Mouse (Mus musculus) macrophage (primary cell): ENCODE data around the gene Fcho2. TPM values are rescaled to one million over a fixed set of nuclear protein-coding genes. Genes with fewer than 3 reads are reported as not detected.
"Not testable (repeated sequence)": the region's sequence is repeated elsewhere in the genome, so short reads cannot be mapped to it uniquely, and the experiment has no call there.

Experiments used
- H3K27ac ChIP-seq: fragments of 350-480 bp; formaldehyde crosslinking; 2 replicates; pipeline ENCODE4 v1.9.0; 2021
- H3K36me3 ChIP-seq: fragments of 350-480 bp; formaldehyde crosslinking; 2 replicates; pipeline ENCODE4 v1.9.0; 2021; ENCODE audit errors: inconsistent target
- H3K4me3 ChIP-seq: fragments of 350-480 bp; formaldehyde crosslinking; 2 replicates; pipeline ENCODE4 v1.9.0; 2021; ENCODE audit errors: inconsistent target
- H3K79me2 ChIP-seq: fragments of 350-480 bp; formaldehyde crosslinking; 2 replicates; pipeline ENCODE4 v1.9.0; 2021; ENCODE audit errors: inconsistent target
- WGBS: methylation state at CpG from one replicate; pipeline ENCODE4 v1.1.7; 2026; ENCODE audit warnings: inconsistent platforms; ENCODE audit not compliant: missing documents; 5-methylcytosine and 5-hydroxymethylcytosine counted together
- polyA plus RNA-seq: library from polyadenylated mRNA; stranded (reverse); fragments of 250-400 nt; gene quantifications from 3 replicates; pipeline ENCODE4 v1.2.4, GENCODE M21; 2018; ENCODE audit warnings: inconsistent platforms
- total RNA-seq, 78 experiments: library from RNA; depleted of rRNA; stranded (reverse); fragments of 250-400 nt; gene quantifications; 1 replicate in 9 of 78; 2 replicates in 24 of 78; 3 replicates in 43 of 78; 4 replicates in 2 of 78; pipeline ENCODE4 v1.2.4; 2018; ENCODE audit warnings: inconsistent platforms in 56 of 78

Gene Fcho2
- total RNA-seq (2018; cell fraction: chromatin; rRNA removed): 100 to 1,000 TPM; 133 to 774 (median 552) TPM
- total RNA-seq (2018; cell fraction: cytosol; rRNA removed): 100 to 1,000 TPM in 5 of 26 experiments, 10 to 100 TPM in 21; 34.5 to 126 (median 79.4) TPM
- total RNA-seq (2018; cell fraction: nucleus; rRNA removed): 100 to 1,000 TPM in 21 of 26 experiments, 10 to 100 TPM in 5; 87.6 to 549 (median 241) TPM
- polyA plus RNA-seq: 41.5 to 104 TPM (median 81.1 TPM) in 3 replicates

- H3K36me3 ChIP-seq: no peaks in the 10 kb centered on the region
- peak within 1 kb of the TSS; percentile 90 for H3K27ac ChIP-seq
- H3K4me3 ChIP-seq: peak within 1 kb of the TSS; percentile 77
- peaks cover 38% of the 10 kb centered on the region for H3K79me2 ChIP-seq
- WGBS: 2% methylated on average over 47 of the region's 61 CpGs
These were observed at the start of gene Fcho2 for GRCm38 (mm10) chr13:98815147-98815785. TSS of gene Fcho2 (minus strand) at chr13:98815449.

GRCm38 (mm10) chr13:98855291-98855690 lies 40.0 kb upstream of the Fcho2 start:
- Histone ChIP-seq H3K27ac (no peak overlapping the region), H3K4me3 (no peak overlapping the region), H3K36me3 (peaks cover 84% of the 10 kb centered on the region), H3K79me2 (no peaks in the 10 kb centered on the region; the same call in 1 of the 2 replicates)
- WGBS: 90% methylated on average over 8 of the region's 8 CpGs

DNA sequence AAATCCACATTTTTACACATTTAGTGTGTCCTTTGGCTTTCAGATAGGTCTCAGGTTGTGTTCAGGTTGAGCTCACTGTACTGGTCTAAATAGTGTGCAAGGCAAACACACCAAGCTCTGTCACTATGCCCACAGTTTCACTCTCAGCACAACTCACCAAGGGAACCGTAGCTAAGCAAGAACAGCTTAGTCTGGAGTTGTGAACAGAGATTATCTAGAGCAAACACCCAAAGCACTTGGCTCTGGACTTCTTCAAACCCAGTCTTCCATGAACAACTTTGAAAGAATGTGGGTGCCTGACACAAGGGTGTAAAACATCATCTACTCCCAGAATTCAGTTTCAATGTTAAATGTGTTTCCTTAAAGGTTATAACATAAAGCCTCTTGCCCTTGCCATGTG lies 30.5 kb upstream of the Fcho2 start:
- peaks cover 47% of the 10 kb centered on the region for H3K36me3 ChIP-seq
- H3K27ac ChIP-seq: no peak overlapping the region
- H3K4me3 ChIP-seq: no peak overlapping the region
- WGBS: 100% methylated on average over 1 of the region's 1 CpGs
- H3K79me2 ChIP-seq: no peaks in the 10 kb centered on the region

DNA sequence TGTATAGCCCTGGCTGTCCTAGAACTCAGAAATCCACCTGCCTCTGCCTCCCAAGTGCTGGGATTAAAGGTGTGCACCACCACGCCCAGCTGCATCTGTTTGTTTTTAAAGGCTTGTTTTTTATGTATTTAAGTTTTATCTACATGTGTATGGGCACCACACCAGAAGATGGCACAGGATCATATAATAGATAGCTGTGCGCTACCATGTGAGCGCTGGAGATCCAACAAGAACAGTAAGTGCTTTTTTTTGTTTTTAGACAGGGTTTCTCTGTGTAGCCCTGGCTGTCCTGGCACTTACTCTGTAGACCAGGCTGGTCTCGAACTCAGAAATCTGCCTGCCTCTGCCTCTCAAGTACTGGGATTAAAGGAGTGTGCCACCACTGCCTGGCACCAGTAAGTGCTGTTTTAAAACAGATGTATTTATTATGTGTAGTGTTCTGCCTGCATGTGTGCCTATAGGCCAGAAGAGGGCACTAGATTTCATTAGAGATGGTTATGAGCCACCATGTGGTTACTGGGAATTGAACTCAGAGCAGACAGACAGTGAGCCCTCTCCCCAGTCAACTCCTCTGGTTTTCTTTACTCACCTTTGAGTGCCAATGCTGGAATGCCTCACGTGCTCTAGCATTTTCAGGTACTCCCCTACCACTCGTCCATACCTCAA lies 21.3 kb upstream of the Fcho2 start:
- no peak overlapping the region for H3K4me3 ChIP-seq
- H3K79me2 ChIP-seq: no peaks in the 10 kb centered on the region
- WGBS: 95% methylated on average over 6 of the region's 6 CpGs
- H3K27ac ChIP-seq: no peak overlapping the region
- no peaks in the 10 kb centered on the region for H3K36me3 ChIP-seq

GRCm38 (mm10) chr13:98835740-98836139 lies 20.5 kb upstream of the Fcho2 start:
- Histone ChIP-seq H3K4me3 (no peak overlapping the region), H3K36me3 (no peaks in the 10 kb centered on the region), H3K79me2 (no peaks in the 10 kb centered on the region), H3K27ac (no peak overlapping the region)
- WGBS: 99% methylated on average over 5 of the region's 5 CpGs

DNA sequence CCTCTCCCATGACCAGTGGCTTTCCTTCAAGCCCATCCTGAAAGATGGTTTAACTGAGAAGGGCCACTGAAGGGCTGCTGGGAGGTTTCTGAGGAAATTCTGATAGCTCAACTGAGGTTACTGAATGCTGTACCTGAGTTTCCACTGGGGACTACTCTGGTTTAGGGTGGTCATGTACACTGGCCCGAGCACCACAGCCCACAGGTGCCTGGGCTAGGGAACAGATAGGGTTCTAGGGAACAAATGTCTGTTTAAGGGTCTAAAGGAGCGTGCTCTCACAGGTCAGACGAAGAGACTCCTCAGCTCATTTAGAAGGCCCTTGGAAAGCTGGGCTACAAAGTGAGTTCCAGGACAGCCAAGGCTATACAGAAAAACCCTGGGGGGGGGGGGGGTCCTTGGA lies 19.5 kb upstream of the Fcho2 start:
- 88% methylated on average over 3 of the region's 3 CpGs for WGBS
- H3K36me3 ChIP-seq: no peaks in the 10 kb centered on the region
- no peaks in the 10 kb centered on the region for H3K79me2 ChIP-seq
- H3K27ac ChIP-seq: no peak overlapping the region
- no peak overlapping the region for H3K4me3 ChIP-seq

DNA sequence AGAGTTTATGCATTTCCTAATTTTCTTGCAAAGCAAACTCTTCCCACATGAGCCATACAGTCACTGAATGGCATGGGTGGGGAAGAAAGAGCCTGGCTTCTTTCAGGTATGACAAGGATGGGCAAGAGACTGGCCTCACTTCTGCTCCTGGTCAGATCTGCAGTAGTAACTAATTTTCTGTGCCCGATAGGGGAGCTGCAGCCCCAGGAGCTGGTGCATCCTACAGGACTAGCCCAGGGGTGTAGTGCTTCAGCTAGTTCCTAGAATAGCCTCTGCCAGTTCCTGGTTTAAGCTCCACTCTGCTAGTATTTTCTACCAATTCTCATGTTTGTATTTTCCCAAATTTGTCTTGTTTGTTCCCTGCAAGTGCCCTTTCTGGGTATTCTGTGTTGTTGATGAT lies 18.9 kb upstream of the Fcho2 start:
- no peak overlapping the region for H3K4me3 ChIP-seq
- 70% methylated on average over 1 of the region's 1 CpGs for WGBS
- no peaks in the 10 kb centered on the region for H3K36me3 ChIP-seq
- H3K27ac ChIP-seq: no peak overlapping the region
- no peaks in the 10 kb centered on the region for H3K79me2 ChIP-seq

DNA sequence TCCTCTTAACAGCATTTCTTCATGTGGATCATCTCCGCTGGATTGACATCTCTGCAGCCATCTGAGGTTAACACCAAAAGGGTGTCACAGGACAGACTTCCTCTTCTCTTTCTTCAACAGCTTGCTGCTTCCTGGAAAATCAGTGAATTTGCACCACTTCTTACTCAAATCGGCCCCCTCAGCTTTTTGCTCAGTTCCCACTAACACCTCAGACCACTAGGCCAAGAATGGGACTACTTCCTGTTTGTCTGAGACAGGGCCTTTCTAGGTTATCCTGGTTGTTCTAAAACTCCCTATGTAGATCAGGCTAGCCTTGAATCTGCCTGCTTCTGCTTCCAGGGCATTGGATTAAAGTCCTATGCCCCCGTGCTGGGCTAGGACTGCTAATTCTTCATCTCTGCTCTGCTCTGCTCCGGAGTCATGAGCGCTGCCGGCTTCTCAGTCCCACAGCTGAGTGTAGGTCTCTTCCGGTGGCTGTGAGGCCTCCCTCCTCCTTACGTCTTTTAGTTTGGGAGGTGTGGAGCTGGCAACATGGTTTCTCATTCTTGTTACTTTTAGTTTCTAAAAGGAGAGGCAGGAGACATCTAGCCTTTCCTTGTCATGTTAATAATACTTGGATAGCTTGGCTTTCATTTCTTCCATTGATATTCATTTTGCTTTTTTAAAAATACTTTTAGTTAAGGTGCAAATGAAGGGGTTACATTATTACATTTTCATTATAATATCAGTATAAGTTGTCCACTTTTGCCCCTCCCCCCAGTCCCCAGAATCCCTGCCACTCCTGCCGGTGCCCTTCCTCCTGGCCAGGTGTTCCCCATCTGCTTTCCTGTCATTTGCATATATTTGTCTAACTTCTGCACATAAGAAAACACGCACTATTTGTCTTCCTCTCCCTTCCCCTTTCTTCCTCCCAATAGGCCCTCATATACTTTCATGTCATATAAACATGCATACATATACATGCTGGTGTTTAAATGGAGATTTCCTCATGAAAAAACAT lies 17.5 kb upstream of the Fcho2 start:
- Histone ChIP-seq H3K27ac (peak overlapping the region; percentile 62), H3K36me3 (no peaks in the 10 kb centered on the region), H3K79me2 (no peaks in the 10 kb centered on the region), H3K4me3 (no peak overlapping the region)
- 52% methylated on average over 10 of the region's 10 CpGs for WGBS

DNA sequence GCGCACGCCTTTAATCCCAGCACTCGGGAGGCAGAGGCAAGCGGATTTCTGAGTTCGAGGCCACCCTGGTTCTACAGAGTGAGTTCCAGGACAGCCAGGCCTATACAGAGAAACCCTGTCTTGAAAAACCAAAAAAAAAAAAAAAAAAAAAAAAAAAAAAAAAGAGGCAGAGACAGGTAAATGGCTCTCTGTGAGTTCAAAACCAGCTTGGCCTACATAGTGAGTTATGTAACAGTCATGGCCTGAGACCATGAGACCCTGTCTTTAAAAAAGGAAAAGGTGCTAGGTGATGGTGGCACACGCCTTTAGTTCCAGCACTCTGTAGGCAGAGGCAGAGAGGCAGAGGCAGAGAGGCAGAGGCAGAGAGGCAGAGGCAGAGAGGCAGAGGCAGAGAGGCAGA lies 13.8 kb upstream of the Fcho2 start:
- H3K36me3 ChIP-seq, H3K79me2 ChIP-seq, H3K4me3 ChIP-seq, H3K27ac ChIP-seq: not testable (repeated sequence)
- 85% methylated on average over 6 of the region's 6 CpGs for WGBS

DNA sequence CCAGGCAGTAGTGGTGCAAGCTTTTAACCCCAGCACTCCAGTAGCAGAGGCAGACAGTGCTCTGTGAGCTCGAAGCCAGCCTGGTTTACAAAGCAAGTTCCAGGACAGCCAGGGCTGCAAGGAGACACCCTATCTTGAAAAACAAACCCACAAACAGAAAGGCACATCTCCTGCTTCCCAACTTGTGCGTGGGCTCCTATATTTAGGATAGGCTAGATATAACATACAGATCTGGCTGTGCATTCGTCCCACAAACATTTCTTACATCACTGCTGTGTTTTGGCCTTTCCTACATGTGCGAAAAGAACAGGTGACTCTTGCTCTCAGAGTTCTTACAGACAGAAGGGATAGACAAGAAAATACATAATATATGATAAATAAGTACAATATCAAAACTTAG lies 10.3 kb upstream of the Fcho2 start:
- no peaks in the 10 kb centered on the region for H3K36me3 ChIP-seq
- H3K4me3 ChIP-seq: no peak overlapping the region
- no peaks in the 10 kb centered on the region for H3K79me2 ChIP-seq
- no peak overlapping the region for H3K27ac ChIP-seq
- 94% methylated on average over 4 of the region's 4 CpGs for WGBS

GRCm38 (mm10) chr13:98819094-98819493 lies 3.8 kb upstream of the Fcho2 start:
- H3K79me2 ChIP-seq: no peaks in the 10 kb centered on the region
- no peak overlapping the region for H3K4me3 ChIP-seq
- 38% methylated on average over 2 of the region's 2 CpGs for WGBS
- no peaks in the 10 kb centered on the region for H3K36me3 ChIP-seq
- peak overlapping the region; percentile 77 for H3K27ac ChIP-seq

GRCm38 (mm10) chr13:98818205-98818604 lies 3.0 kb upstream of the Fcho2 start:
- Histone ChIP-seq H3K79me2 (peaks cover 8% of the 10 kb centered on the region), H3K27ac (no peak overlapping the region), H3K36me3 (no peaks in the 10 kb centered on the region), H3K4me3 (no peak overlapping the region)
- 100% methylated on average over 4 of the region's 4 CpGs for WGBS

DNA sequence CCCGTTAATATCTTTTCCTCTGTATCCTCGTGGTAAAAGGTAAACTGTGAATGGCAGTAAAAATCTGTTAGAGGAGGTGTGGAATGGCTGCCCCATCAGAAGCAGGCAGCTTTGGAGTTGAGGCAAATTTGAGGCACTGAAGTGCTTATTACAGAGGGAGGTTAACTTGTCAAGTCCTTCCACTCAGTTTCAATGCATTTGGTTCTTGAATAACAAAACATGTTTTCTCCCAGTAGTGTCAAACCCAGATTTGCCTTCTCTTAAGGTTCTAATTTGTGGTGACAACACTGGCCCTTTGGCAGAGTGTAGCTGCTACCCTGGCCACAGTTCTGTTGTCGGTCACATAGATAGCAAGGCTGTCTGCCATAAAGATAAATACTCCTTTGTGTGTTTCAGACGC lies 2.5 kb upstream of the Fcho2 start:
- Histone ChIP-seq H3K36me3 (no peaks in the 10 kb centered on the region), H3K4me3 (no peak overlapping the region), H3K79me2 (peaks cover 13% of the 10 kb centered on the region), H3K27ac (no peak overlapping the region)
- 84% methylated on average over 2 of the region's 4 CpGs for whole genome bisulfite sequencing

DNA sequence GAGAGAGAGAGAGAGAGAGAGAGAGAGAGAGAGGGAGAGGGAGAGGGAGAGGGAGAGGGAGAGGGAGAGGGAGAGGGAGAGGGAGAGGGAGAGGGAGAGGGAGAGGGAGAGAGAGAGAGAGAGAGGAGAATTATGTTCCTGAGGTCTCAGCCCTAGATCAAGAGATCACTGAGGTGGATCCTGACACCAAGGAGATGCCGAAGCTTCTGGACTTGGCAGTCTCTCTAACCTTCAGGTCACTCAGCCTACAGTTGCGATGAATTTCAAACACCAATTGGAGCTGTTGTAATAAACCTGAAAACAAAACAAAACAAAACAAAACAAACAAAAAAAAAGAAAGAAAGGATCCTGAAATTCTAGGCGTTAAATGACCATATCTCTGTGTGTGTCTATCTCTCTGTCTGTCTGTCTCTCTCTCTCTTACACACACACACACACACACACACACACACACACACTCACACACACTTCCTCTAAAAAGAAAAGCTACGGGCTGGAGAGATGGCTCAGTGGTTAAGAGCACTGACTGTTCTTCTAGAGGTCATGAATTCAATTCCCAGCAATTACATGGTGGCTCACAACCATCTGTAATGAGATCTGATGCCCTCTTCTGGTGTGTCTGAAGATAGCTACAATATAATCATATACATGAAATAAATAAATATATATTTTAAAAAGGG lies 1.9 kb upstream of the Fcho2 start:
- H3K4me3 ChIP-seq, H3K36me3 ChIP-seq, H3K27ac ChIP-seq: not testable (repeated sequence)
- peaks cover 19% of the 10 kb centered on the region for H3K79me2 ChIP-seq
- 75% methylated on average over 3 of the region's 4 CpGs for WGBS
